Mouse (Mus musculus): ENCODE results near the gene Zdbf2.

The Zdbf2 gene

GRCm38 (mm10) chr1:63272741-63273338 lies at the start of gene Zdbf2:
TSS of gene Zdbf2 (plus strand) at chr1:63273265.
- DNase-seq (ENCODE audit: low read depth, low spot score), result no peak

GRCm38 (mm10) chr1:63225009-63225408 lies 48.1 kb upstream of the Zdbf2 start:
- no peak for DNase-seq (ENCODE audit: low read depth, low spot score)

- DNase-seq (ENCODE audit: low read depth, low spot score), result no peak
Observed at GRCm38 (mm10) chr1:63225890-63226289, 47.2 kb upstream of the Zdbf2 start.

GRCm38 (mm10) chr1:63227241-63227640 lies 45.8 kb upstream of the Zdbf2 start:
- no peak for DNase-seq (ENCODE audit: low read depth, low spot score)

GRCm38 (mm10) chr1:63237371-63237770 lies 35.7 kb upstream of the Zdbf2 start:
- DNase-seq (ENCODE audit: low read depth, low spot score), result no peak

- DNase-seq (ENCODE audit: low read depth, low spot score), result no peak
Observed at GRCm38 (mm10) chr1:63239305-63239704, 33.8 kb upstream of the Zdbf2 start.

GRCm38 (mm10) chr1:63239751-63240150 lies 33.3 kb upstream of the Zdbf2 start:
- no peak for DNase-seq (ENCODE audit: low read depth, low spot score)

- no peak for DNase-seq (ENCODE audit: low read depth, low spot score)
Observed at GRCm38 (mm10) chr1:63243854-63244253, 29.2 kb upstream of the Zdbf2 start.

- no peak for DNase-seq (ENCODE audit: low read depth, low spot score)
Observed at GRCm38 (mm10) chr1:63246862-63247521, 26.1 kb upstream of the Zdbf2 start.

- DNase-seq (ENCODE audit: low read depth, low spot score), result no peak
Observed at GRCm38 (mm10) chr1:63247831-63248359, 25.2 kb upstream of the Zdbf2 start.

GRCm38 (mm10) chr1:63248360-63248851 lies 24.7 kb upstream of the Zdbf2 start:
- no peak for DNase-seq (ENCODE audit: low read depth, low spot score)

- DNase-seq (ENCODE audit: low read depth, low spot score), result no peak
Observed at GRCm38 (mm10) chr1:63249261-63249660, 23.8 kb upstream of the Zdbf2 start.

- DNase-seq (ENCODE audit: low read depth, low spot score), result no peak
Observed at GRCm38 (mm10) chr1:63252351-63253209, 20.5 kb upstream of the Zdbf2 start.

GRCm38 (mm10) chr1:63253291-63253690 lies 19.8 kb upstream of the Zdbf2 start:
- no peak for DNase-seq (ENCODE audit: low read depth, low spot score)

- DNase-seq (ENCODE audit: low read depth, low spot score), result no peak
Observed at GRCm38 (mm10) chr1:63255101-63255500, 18.0 kb upstream of the Zdbf2 start.

- no peak for DNase-seq (ENCODE audit: low read depth, low spot score)
Observed at GRCm38 (mm10) chr1:63256083-63256482, 17.0 kb upstream of the Zdbf2 start.

GRCm38 (mm10) chr1:63258501-63258900 lies 14.6 kb upstream of the Zdbf2 start:
- no peak for DNase-seq (ENCODE audit: low read depth, low spot score)

GRCm38 (mm10) chr1:63259271-63259830 lies 13.7 kb upstream of the Zdbf2 start:
- no peak for DNase-seq (ENCODE audit: low read depth, low spot score)

GRCm38 (mm10) chr1:63259916-63260741 lies 12.9 kb upstream of the Zdbf2 start:
- no peak for DNase-seq (ENCODE audit: low read depth, low spot score)

GRCm38 (mm10) chr1:63260742-63261033 lies 12.4 kb upstream of the Zdbf2 start:
- no peak for DNase-seq (ENCODE audit: low read depth, low spot score)

- no peak for DNase-seq (ENCODE audit: low read depth, low spot score)
Observed at GRCm38 (mm10) chr1:63261041-63261590, 11.9 kb upstream of the Zdbf2 start.
